Mouse (Mus musculus) heart, embryonic 13.5 days (tissue): Measurements from ENCODE around the gene Myo1d. TPM values are rescaled to one million over a fixed set of nuclear protein-coding genes. Genes with fewer than 3 reads are reported as not detected.
A peak's percentile ranks its signal among the peaks of the same experiment; 100 is the strongest.

Source experiments
- ATAC-seq: fragments of 200-750 bp; cut with Nextera tagmentation; 2 replicates; pipeline ENCODE4 v1.8.0; 2017; ENCODE audit warnings: moderate TSS enrichment; ENCODE audit not compliant: insufficient number of reproducible peaks, low FRiP score, low TSS enrichment; ENCODE audit errors: extremely low read depth
- H3K27ac ChIP-seq: fragments of 300-500 bp; sonication (generic); replicated peaks from 2 replicates; pipeline ENCODE4 v1.5.1; 2015; ENCODE audit warnings: moderate library complexity, mild to moderate bottlenecking, inconsistent platforms
- H3K27me3 ChIP-seq: fragments of 300-500 bp; sonication (generic); replicated peaks from 2 replicates; pipeline ENCODE4 v1.6.1; 2015; ENCODE audit warnings: mild to moderate bottlenecking, inconsistent platforms
- H3K36me3 ChIP-seq: fragments of 300-500 bp; sonication (generic); 2 replicates; pipeline ENCODE4 v1.6.1; 2015; ENCODE audit warnings: mild to moderate bottlenecking, inconsistent platforms
- H3K4me1 ChIP-seq: fragments of 300-500 bp; sonication (generic); 2 replicates; pipeline ENCODE4 v1.6.1; 2015; ENCODE audit warnings: inconsistent platforms
- H3K4me2 ChIP-seq: fragments of 300-500 bp; sonication (generic); 2 replicates; pipeline ENCODE4 v1.6.1; 2015; ENCODE audit warnings: inconsistent platforms, mild to moderate bottlenecking, moderate library complexity
- H3K4me3 ChIP-seq: fragments of 300-500 bp; sonication (generic); 2 replicates; pipeline ENCODE4 v1.5.1; 2015; ENCODE audit warnings: moderate library complexity, mild to moderate bottlenecking, inconsistent platforms
- H3K9ac ChIP-seq: fragments of 300-500 bp; sonication (generic); 2 replicates; pipeline ENCODE4 v1.6.1; 2015; ENCODE audit warnings: inconsistent platforms, mild to moderate bottlenecking, moderate library complexity
- H3K9me3 ChIP-seq: fragments of 300-500 bp; sonication (generic); 2 replicates; pipeline ENCODE4 v1.6.1; 2016; ENCODE audit warnings: inconsistent platforms
- WGBS: fragments of 180-500 bp; shearing (Covaris S2); methylation state at CpG from one replicate; pipeline ENCODE4 v1.1.7; 2015; ENCODE audit warnings: mixed read lengths; 5-methylcytosine and 5-hydroxymethylcytosine counted together
- polyA plus RNA-seq: library from polyadenylated mRNA; unstranded; fragments of >200 nt; fragmentation: Nextera tagmentation; extraction: Ambion mirVana; gene quantifications from 2 replicates; pipeline ENCODE4 v1.2.1, GENCODE M21; 2015

The Myo1d gene
- polyA plus RNA-seq, 1 experiment from 2014 or later, result 9.1 TPM

DNA sequence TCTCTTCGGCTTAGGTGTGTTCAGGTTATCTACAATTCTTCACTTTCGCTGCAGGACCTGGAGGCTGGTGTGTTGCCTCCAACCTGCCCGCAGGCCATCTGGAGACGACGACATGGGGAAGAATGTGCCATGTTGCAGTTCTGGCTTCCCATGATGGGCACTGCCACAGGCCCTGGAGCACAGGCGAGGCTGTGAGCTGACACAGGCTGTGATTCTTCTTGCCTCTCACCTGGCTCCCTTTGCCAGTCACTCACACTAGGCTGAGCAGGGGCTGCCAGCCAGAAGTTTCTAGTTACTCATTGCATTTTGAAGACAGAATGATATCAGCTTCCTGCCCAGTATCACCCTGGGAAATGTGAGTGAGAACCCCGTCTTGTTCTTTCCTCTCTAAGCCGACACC lies 250.7 kb downstream of the Myo1d start:
- no peak for ATAC-seq
- Histone ChIP-seq H3K4me3 (no peak overlapping the region), H3K27me3 (no peaks in the 10 kb centered on the region), H3K4me2 (no peak overlapping the region), H3K36me3 (no peaks in the 10 kb centered on the region; the same call in 1 of the 2 replicates), H3K4me1 (no peaks in the 10 kb centered on the region), H3K9me3 (no peaks in the 10 kb centered on the region), H3K9ac (no peak overlapping the region), H3K27ac (no peak overlapping the region)
- WGBS, result 66% methylated on average over 8 of the region's 8 CpGs

DNA sequence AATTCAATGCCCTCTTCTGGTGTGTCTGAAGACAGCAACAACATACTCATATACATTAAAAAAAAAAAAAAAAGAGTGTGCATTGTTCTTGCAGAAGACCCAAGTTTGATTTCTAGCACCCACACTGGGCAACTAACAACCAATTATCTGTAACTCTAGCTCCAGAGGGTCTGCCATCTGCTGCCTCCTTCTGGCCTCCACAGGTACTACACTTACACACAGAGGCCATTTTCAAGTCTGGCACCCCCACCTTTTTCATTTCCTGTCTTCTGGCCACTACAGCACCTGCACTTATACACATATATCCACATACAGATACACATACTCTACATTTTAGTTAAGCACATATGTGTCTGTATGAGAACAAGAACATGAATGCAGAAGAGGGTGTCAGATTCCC lies 252.1 kb downstream of the Myo1d start:
- Histone ChIP-seq H3K4me3 (no peak overlapping the region), H3K9ac (no peak overlapping the region), H3K36me3 (no peaks in the 10 kb centered on the region; the same call in 1 of the 2 replicates), H3K4me1 (peaks cover 11% of the 10 kb centered on the region), H3K9me3 (no peaks in the 10 kb centered on the region), H3K27me3 (no peaks in the 10 kb centered on the region), H3K27ac (no peak overlapping the region), H3K4me2 (no peak overlapping the region)
- no peak for ATAC-seq

DNA sequence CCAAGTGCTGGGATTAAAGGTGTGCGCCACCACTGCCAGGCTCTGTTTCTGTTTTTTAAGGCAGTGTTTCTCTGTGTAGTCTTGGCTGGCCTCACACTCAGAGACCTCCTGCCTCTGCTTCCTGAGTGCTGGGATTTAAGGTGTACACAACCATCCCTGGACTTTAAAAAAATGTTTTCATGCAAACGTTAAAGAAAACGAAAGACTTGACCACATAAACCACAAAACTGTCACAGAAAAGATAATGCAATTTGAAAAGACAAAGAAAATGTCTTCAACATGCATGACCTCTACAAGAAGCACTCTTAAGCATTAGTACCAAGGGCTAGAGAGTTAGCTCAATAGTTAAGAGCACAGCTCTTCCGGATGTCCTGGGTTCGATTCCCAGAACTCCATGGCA lies 255.6 kb downstream of the Myo1d start:
- ATAC-seq, result no peak
- Histone ChIP-seq H3K9me3 (no peaks in the 10 kb centered on the region), H3K27me3 (no peaks in the 10 kb centered on the region), H3K4me3 (no peak overlapping the region), H3K4me2 (no peak overlapping the region), H3K9ac (no peak overlapping the region), H3K4me1 (peaks cover 17% of the 10 kb centered on the region), H3K27ac (no peak overlapping the region), H3K36me3 (no peaks in the 10 kb centered on the region)
- WGBS, result 86% methylated on average over 5 of the region's 5 CpGs

DNA sequence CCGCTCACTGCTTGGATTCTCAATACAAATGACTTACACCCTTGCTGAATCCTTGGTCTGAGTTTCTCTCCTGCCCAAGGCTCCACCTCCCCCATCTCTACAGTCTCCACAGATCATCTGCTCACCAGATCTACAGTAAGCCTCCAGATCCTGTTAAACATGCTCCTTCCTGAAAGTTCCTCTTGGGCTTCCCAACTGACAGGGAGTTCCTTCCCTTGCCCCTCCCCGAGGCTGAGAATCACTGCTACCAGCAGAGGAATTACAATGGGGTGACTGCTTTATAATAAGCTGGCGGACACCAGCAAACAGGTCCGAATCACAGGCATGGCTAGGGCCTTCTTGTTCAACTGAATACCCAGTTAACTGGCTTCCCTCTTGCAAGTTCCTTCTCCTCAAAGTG lies 256.4 kb downstream of the Myo1d start:
- Histone ChIP-seq H3K27me3 (no peaks in the 10 kb centered on the region), H3K4me3 (no peak overlapping the region), H3K9me3 (no peaks in the 10 kb centered on the region), H3K9ac (no peak overlapping the region), H3K36me3 (no peaks in the 10 kb centered on the region), H3K4me1 (peaks cover 25% of the 10 kb centered on the region), H3K4me2 (no peak overlapping the region), H3K27ac (peak overlapping the region; percentile 62)
- ATAC-seq, result no peak
- 58% methylated on average over 4 of the region's 4 CpGs for WGBS

DNA sequence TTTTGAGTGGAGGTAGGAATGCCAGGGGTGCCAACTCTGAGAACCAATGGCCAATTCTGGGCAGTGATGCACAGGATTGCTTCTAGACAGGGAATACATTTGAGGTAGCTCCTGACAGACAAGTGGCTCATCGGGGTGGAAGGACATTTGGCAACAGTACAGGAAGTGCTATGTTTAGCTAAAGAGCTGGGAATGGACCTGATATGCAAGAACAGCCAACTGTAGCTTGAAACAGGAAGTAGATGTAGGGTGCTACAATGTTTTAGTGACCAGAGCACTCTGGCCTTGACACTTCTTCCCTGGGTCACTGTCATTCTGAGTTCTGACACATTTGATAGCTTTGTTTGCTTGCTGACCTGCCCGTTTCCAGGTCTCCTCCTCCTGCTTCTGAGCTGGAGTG lies 257.0 kb downstream of the Myo1d start:
- H3K4me1 ChIP-seq, result peaks cover 27% of the 10 kb centered on the region
- H3K9ac ChIP-seq, result no peak overlapping the region
- no peak overlapping the region for H3K4me2 ChIP-seq
- no peak for ATAC-seq
- H3K27ac ChIP-seq, result peak overlapping the region; percentile 62
- no peaks in the 10 kb centered on the region for H3K36me3 ChIP-seq
- no peaks in the 10 kb centered on the region for H3K9me3 ChIP-seq
- WGBS, result 21% methylated on average over 2 of the region's 2 CpGs
- H3K27me3 ChIP-seq, result no peaks in the 10 kb centered on the region
- no peak overlapping the region for H3K4me3 ChIP-seq

DNA sequence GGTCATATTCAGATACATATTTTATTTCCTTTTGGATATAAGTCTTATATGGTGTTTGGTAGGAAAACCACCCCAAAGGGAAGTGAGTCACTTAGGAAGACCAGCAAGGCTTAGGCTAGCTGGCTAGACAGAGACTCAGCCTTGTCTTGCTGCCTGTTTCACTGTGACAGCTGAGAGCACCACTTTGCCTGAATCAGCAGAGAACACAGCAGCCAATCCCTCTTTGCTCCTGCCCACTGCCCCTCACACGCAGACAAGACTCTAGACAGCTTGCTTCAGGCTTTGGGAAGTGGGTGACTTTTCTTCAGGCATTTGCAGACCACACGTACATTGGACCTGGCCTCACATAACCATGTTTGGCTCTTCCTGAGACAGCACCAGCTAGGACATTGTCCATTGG lies 258.7 kb downstream of the Myo1d start:
- no peak for ATAC-seq
- Histone ChIP-seq H3K4me2 (no peak overlapping the region), H3K4me1 (peaks cover 27% of the 10 kb centered on the region), H3K9me3 (no peaks in the 10 kb centered on the region), H3K9ac (no peak overlapping the region), H3K36me3 (no peaks in the 10 kb centered on the region), H3K27me3 (no peaks in the 10 kb centered on the region), H3K4me3 (no peak overlapping the region), H3K27ac (no peak overlapping the region)
- 51% methylated on average over 2 of the region's 2 CpGs for WGBS

DNA sequence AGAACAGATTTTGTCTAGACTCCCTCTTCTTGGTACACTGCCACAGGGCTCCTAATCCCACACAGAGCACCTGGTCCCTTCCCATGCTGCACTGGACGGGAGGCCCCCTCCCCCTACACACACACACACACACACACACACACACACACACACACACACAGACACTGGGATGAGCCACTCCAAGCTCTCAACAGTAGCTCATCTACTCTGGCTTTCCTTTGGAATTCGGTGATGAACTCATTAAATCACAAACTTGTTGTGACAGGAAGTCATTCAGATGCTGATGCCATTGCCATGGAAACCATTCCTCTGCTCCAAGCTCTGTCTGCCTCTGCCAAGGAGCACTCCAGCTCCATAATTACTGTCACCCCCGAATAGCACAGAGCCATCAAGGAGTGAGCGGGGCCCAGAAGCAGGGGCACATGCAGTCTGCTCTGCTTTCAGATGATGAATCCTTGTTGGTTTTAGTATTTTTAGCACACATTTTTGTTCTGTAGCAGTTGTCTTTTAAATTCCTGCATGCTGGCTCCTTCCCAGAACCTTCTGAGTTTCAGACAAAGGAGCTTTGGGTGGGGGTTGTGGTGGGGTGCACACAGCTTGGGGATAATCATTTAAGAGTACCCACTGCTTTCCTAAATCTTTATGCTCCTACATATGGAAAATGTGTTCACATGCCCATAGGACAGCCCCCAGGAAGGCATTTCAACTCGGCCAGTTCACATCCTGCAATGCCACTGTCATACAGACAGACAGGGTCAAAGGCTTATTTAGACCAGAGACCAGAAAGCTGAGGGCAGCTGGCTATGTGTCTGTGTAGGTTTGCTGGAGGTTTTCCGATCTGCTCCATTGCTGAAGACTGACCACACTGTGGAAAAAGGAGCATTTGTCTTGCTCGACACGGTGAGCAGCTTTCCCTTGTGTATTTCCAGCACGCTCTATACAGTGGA lies 261.1 kb downstream of the Myo1d start:
- H3K9ac ChIP-seq, result no peak overlapping the region
- WGBS, result 35% methylated on average over 9 of the region's 9 CpGs
- H3K27me3 ChIP-seq, result no peaks in the 10 kb centered on the region
- ATAC-seq, result no peak
- no peaks in the 10 kb centered on the region for H3K9me3 ChIP-seq
- H3K4me1 ChIP-seq, result peaks cover 26% of the 10 kb centered on the region
- no peaks in the 10 kb centered on the region for H3K36me3 ChIP-seq
- no peak overlapping the region for H3K4me2 ChIP-seq
- H3K27ac ChIP-seq, result no peak overlapping the region
- H3K4me3 ChIP-seq, result no peak overlapping the region

DNA sequence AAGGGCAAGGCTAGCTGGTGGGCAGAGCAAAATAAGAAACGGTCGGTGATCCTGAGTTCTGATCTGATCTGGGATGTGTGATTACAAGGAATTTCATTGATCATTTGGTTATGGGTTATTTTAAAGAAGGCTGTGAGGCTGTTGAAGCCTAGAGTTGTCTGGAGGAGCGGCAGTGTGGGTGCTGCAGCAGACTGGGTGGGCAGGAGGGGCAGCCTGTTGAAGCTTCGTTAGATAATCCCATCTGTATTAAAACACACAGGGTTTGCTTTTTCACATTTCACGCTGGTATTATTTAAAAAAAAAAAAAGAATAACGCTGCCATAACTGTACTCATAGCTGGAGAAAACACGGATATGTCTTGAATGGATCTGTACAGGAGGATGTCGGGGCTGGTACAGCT lies 263.9 kb downstream of the Myo1d start:
- Histone ChIP-seq H3K4me1 (peaks cover 15% of the 10 kb centered on the region), H3K4me2 (no peak overlapping the region), H3K4me3 (no peak overlapping the region), H3K9me3 (no peaks in the 10 kb centered on the region), H3K27me3 (no peaks in the 10 kb centered on the region), H3K27ac (no peak overlapping the region), H3K36me3 (no peaks in the 10 kb centered on the region), H3K9ac (no peak overlapping the region)
- ATAC-seq, result no peak
- 75% methylated on average over 8 of the region's 8 CpGs for WGBS

DNA sequence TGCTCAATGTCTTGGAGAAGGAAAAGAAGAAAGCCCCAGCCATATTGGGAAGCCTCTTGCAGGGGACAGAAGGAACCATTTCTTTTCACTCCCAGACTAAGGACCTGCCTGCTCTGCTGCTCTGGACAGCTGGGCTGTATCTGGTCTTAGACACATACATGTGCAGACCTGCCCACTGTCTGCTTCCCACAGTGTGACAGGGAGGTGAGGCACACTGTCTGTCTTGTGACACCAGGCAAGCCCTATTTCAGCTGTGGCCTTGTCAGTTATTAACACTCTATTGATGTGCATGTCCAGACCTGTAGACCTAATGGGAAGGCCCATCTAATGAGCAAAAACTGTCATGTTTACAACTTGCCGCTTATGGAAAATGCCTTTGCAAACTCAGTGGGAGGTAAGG lies 264.5 kb downstream of the Myo1d start:
- no peak overlapping the region for H3K4me3 ChIP-seq
- ATAC-seq, result no peak
- no peaks in the 10 kb centered on the region for H3K27me3 ChIP-seq
- H3K9me3 ChIP-seq, result no peaks in the 10 kb centered on the region
- H3K36me3 ChIP-seq, result no peaks in the 10 kb centered on the region
- no peak overlapping the region for H3K9ac ChIP-seq
- H3K4me1 ChIP-seq, result peaks cover 15% of the 10 kb centered on the region
- 59% methylated on average over 1 of the region's 1 CpGs for WGBS
- no peak overlapping the region for H3K27ac ChIP-seq
- H3K4me2 ChIP-seq, result no peak overlapping the region

DNA sequence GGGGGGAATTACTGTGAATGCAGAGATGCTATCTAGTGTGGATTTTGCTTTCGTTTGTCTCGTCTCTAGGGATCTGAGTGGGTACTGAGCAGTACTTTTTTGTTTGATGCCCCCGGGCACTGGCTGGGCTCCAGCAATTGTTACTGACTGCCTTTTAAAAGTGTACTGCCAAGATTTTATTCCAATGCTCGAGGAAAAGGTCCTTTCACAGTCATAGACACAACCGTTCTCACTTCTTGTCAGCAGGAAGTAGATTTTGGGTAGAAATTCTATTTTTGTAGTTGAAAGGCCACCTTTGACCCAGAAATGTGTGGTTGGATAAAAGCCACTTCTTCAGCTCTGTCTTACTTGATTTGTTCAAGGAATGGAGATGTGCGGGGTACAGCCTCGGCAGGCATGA lies 266.0 kb downstream of the Myo1d start:
- no peak overlapping the region for H3K4me2 ChIP-seq
- no peak overlapping the region for H3K4me3 ChIP-seq
- no peak overlapping the region for H3K9ac ChIP-seq
- no peaks in the 10 kb centered on the region for H3K9me3 ChIP-seq
- peaks cover 13% of the 10 kb centered on the region for H3K4me1 ChIP-seq
- H3K36me3 ChIP-seq, result no peaks in the 10 kb centered on the region
- no peak overlapping the region for H3K27ac ChIP-seq
- 55% methylated on average over 7 of the region's 7 CpGs for WGBS
- H3K27me3 ChIP-seq, result no peaks in the 10 kb centered on the region
- ATAC-seq, result no peak

DNA sequence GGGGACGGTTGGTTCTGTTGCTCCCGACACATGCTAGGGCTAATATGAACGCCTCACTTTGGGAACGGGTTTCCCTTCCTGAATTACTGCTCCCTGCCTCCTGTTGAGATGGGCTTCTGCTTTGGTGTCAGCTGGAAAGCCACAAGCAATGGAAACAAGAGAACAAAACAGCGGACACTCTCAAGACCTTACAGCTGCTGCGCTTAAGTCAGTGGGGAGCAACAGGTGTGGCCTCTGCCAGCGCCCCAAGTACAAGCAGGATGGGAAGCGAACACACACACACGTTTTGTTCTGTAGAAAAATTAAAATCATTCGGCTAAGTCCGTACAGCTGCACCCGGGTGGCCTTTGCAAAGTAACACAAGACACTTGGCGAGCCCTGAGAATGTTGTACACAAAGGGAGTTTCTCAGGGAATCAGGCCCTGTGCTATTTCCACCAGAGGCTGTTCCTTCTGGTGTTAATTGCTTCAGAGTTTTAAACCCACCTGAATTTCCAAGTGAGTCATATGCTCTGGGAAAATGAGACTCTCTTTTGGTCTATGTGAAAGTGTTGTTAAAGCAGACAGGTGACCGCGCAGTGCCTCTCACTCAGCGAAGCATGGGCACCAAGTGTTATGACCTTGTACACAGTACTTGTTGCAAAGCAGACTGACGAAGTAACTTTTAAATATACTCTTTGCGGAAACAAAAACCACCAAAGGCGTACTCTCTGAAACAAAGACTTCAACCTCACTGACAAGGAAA lies 267.3 kb downstream of the Myo1d start:
- ATAC-seq, result no peak
- Histone ChIP-seq H3K4me2 (no peak overlapping the region), H3K9ac (no peak overlapping the region), H3K4me3 (no peak overlapping the region), H3K4me1 (peaks cover 15% of the 10 kb centered on the region), H3K27me3 (no peaks in the 10 kb centered on the region), H3K36me3 (no peaks in the 10 kb centered on the region), H3K27ac (no peak overlapping the region), H3K9me3 (no peaks in the 10 kb centered on the region)
- 80% methylated on average over 19 of the region's 19 CpGs for WGBS
